Mouse (Mus musculus): Measurements from ENCODE around the gene Procr.
A peak's percentile ranks its signal among the peaks of the same experiment; 100 is the strongest.
"Not testable (repeated sequence)": the region's sequence is repeated elsewhere in the genome, so short reads cannot be mapped to it uniquely, and the experiment has no call there.

Procr gene

GRCm38 (mm10) chr2:155751014-155751786 is at the start of gene Procr:
Gene Procr, plus strand, starts transcription at chr2:155751117.
- DNase-seq (ENCODE audit: low read depth, low spot score): peak; percentile 65

GRCm38 (mm10) chr2:155701399-155701919 is 49.5 kb upstream of the Procr start:
- no peak for DNase-seq (ENCODE audit: low read depth, low spot score)

- peak; percentile 22 for DNase-seq (ENCODE audit: low read depth, low spot score)
Observed at GRCm38 (mm10) chr2:155703630-155704029, 47.3 kb upstream of the Procr start.

- DNase-seq (ENCODE audit: low read depth, low spot score): no peak
Observed at GRCm38 (mm10) chr2:155707251-155707650, 43.7 kb upstream of the Procr start.

- peak; percentile 12 for DNase-seq (ENCODE audit: low read depth, low spot score)
Observed at GRCm38 (mm10) chr2:155710557-155710956, 40.4 kb upstream of the Procr start.

- DNase-seq (ENCODE audit: low read depth, low spot score): no peak
Observed at GRCm38 (mm10) chr2:155717082-155717990, 33.6 kb upstream of the Procr start.

GRCm38 (mm10) chr2:155720585-155720984 is 30.3 kb upstream of the Procr start:
- no peak for DNase-seq (ENCODE audit: low read depth, low spot score)

- DNase-seq (ENCODE audit: low read depth, low spot score): no peak
Observed at GRCm38 (mm10) chr2:155724036-155724435, 26.9 kb upstream of the Procr start.

- DNase-seq (ENCODE audit: low read depth, low spot score): no peak
Observed at GRCm38 (mm10) chr2:155724526-155724925, 26.4 kb upstream of the Procr start.

GRCm38 (mm10) chr2:155726302-155726701 is 24.6 kb upstream of the Procr start:
- DNase-seq (ENCODE audit: low read depth, low spot score): no peak

GRCm38 (mm10) chr2:155727764-155728395 is 23.0 kb upstream of the Procr start:
- no peak for DNase-seq (ENCODE audit: low read depth, low spot score)

GRCm38 (mm10) chr2:155728742-155729141 is 22.2 kb upstream of the Procr start:
- DNase-seq (ENCODE audit: low read depth, low spot score): no peak

GRCm38 (mm10) chr2:155729158-155729645 is 21.7 kb upstream of the Procr start, which contains the start of gene Edem2:
Gene Edem2, minus strand, starts transcription at chr2:155729475.
- DNase-seq (ENCODE audit: low read depth, low spot score): peak; percentile 95

- no peak for DNase-seq (ENCODE audit: low read depth, low spot score)
Observed at GRCm38 (mm10) chr2:155735080-155735479, 15.8 kb upstream of the Procr start.

GRCm38 (mm10) chr2:155735766-155736165 is 15.2 kb upstream of the Procr start, which contains the start of gene Gm17581:
Gene Gm17581, minus strand, starts transcription at chr2:155735866.
- not testable (repeated sequence) for DNase-seq (ENCODE audit: low read depth, low spot score)

GRCm38 (mm10) chr2:155736936-155737335 is 14.0 kb upstream of the Procr start:
- DNase-seq (ENCODE audit: low read depth, low spot score): no peak

GRCm38 (mm10) chr2:155737803-155738202 is 13.1 kb upstream of the Procr start:
- peak; percentile 88 for DNase-seq (ENCODE audit: low read depth, low spot score)

- peak; percentile 28 for DNase-seq (ENCODE audit: low read depth, low spot score)
Observed at GRCm38 (mm10) chr2:155742211-155742610, 8.7 kb upstream of the Procr start.

- DNase-seq (ENCODE audit: low read depth, low spot score): peak; percentile 33
Observed at GRCm38 (mm10) chr2:155742931-155743337, 8.0 kb upstream of the Procr start.

- DNase-seq (ENCODE audit: low read depth, low spot score): peak; percentile 33
Observed at GRCm38 (mm10) chr2:155743351-155743750, 7.6 kb upstream of the Procr start.

- no peak for DNase-seq (ENCODE audit: low read depth, low spot score)
Observed at GRCm38 (mm10) chr2:155745487-155745886, 5.4 kb upstream of the Procr start.

Data from ZHBTc4 (cell line).